Mouse (Mus musculus) gastrocnemius, adult 8-10 months (tissue): ENCODE data around the gene Fam117a. TPM values are rescaled to one million over a fixed set of nuclear protein-coding genes. Genes with fewer than 3 reads are reported as not detected.

Source experiments
- DNase-seq, 2 experiments: peaks; one replicate each; pipeline ENCODE4 v3.0.0; 2022; ENCODE audit warnings: low spot score in 2 of 2
- total RNA-seq, 4 experiments: library from RNA; stranded (reverse); gene quantifications; 2 replicates each; pipeline ENCODE4 v1.2.4; 2022

Gene Fam117a
- total RNA-seq, 4 experiments from 2014 or later: 1.4 to 2.6 (median 2.5) TPM

- no peak for DNase-seq
Observed at GRCm38 (mm10) chr11:95364388-95364787, 27.6 kb downstream of the Fam117a start.

GRCm38 (mm10) chr11:95365596-95365995 lies 28.8 kb downstream of the Fam117a start:
- DNase-seq: peak; percentile 87 to 94

DNA sequence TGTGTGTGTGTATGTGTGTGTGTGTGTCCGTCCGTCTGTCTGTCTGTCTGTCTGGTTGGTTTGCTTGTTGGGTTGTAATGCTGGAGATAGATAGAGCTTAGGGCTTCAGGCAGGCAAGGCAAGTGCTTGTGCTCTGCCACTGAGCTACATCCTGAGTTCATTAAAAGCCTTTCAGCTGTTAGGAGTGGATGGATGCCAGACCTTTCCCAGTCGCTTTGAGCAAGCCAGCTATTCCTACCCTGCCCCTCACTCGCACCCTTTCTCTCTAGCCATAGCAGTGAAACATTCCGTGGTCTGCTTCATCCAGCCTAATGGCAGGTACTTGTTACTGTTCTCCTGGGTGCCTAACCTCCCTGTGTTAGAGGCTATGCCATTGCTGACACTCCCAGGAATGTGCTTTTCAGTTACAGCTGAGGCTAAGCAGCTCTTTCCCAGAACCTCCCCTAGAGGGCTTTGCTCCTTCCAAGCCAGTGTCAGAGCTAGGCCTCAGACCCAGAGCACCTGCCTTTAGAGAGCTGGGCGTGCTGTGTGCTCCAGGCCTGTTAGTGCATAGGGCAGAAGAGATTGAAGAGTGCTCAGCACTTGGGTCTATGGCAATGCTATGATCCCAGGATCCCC lies 29.6 kb downstream of the Fam117a start:
- peak; percentile 21 to 37 for DNase-seq

- DNase-seq: no peak
Observed at GRCm38 (mm10) chr11:95367011-95367735, 30.4 kb downstream of the Fam117a start.

DNA sequence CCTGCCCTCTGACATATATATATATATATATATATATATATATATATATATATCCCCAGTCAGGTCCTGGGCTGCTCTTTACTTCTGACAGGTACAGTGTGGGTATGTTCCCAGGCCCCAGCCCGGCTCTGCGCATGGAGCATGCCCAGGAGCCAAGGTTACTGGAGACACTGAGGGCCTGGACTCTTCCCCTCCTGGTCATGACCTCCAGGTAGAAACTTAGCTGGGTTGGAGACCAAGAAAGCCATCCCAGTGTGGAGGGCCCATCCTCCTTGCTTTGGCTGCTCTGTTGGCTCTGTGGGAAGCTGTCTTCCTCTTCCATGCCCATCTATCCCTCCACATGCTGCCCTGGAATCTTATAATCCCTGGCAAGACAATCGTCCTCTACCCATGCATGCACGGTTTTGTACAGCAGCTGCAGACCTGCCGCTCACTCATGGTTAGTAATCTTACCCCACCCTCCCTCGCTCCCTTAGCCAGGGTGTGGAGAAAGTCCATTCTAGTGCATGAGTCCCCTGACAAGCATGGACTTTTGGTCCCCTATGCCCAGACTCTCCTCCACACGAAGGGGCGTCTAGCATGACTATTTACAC lies 31.5 kb downstream of the Fam117a start:
- DNase-seq: no peak

DNA sequence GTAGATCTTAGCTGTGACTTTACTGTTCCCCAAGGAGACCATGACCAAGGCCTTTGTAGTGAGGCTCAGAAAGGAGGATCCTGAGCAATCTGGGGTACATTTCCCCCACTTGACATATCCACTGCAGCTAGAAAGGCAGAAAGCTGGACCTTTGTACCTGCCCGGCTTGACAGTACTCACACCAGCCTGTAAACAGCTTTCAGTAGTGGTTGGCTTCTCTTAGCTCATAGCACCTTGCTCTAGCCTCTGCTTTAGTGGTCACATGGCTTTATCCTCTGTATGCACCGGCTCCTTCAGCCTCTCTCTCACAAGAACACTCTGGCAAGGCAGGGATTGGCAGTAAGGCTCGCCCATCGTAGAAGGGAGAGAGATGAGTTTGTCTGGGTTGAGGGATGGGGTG lies 32.1 kb downstream of the Fam117a start:
- no peak for DNase-seq

GRCm38 (mm10) chr11:95369964-95370890 lies 33.4 kb downstream of the Fam117a start:
- peak; percentile 66 to 77 for DNase-seq

- DNase-seq: no peak
Observed at GRCm38 (mm10) chr11:95371182-95371581, 34.4 kb downstream of the Fam117a start.

DNA sequence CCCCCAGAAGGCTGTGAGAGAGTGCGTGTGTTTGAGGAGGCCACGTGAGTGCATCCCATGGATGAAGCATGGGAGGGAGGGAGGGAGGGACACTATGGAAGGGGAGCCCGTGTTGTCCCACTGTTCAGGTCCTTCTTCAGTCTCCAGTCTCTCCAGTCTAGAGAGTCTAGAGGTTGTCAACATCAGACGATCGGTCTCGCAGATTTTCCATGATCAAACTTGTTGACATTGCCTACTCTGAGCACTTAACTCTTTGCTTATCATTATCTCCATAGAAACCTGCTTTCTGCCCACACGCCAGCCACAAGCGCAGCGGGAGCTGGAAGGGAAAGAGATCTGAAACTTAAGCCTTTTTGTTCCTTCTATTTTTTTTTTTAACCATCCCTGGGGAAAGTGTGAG lies 42.1 kb downstream of the Fam117a start:
- no peak for DNase-seq

- DNase-seq: no peak
Observed at GRCm38 (mm10) chr11:95379552-95379951, 42.7 kb downstream of the Fam117a start.

GRCm38 (mm10) chr11:95380711-95381110 lies 43.9 kb downstream of the Fam117a start:
- DNase-seq: no peak

DNA sequence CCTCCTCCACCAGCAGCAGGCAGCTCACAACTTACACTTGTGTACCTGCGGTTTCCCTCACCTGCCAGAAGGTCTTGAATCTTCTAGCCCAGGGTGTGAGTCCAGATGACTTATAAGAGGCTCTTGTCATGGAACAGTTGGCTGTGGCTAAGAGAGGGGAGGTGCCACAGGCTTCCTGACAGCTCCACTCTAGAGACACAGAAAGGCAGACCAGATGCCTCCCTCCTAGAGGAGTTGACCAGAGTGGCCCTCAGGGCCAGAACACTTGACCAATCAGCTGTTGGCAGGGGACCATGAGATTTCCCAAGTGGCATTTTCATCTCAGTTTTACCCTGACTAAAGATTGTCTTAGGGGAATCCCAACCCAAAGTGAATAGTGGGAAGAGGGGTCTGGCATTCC lies 44.3 kb downstream of the Fam117a start:
- DNase-seq: no peak

GRCm38 (mm10) chr11:95383331-95383986 lies 46.6 kb downstream of the Fam117a start:
- peak; percentile 54 to 62 for DNase-seq

GRCm38 (mm10) chr11:95384004-95384318 lies 47.1 kb downstream of the Fam117a start:
- DNase-seq: no peak

GRCm38 (mm10) chr11:95384319-95384972 lies 47.6 kb downstream of the Fam117a start, which contains the start of gene Slc35b1:
TSS of gene Slc35b1 (plus strand) at chr11:95384692.
- DNase-seq: peak; percentile 93 to 95

DNA sequence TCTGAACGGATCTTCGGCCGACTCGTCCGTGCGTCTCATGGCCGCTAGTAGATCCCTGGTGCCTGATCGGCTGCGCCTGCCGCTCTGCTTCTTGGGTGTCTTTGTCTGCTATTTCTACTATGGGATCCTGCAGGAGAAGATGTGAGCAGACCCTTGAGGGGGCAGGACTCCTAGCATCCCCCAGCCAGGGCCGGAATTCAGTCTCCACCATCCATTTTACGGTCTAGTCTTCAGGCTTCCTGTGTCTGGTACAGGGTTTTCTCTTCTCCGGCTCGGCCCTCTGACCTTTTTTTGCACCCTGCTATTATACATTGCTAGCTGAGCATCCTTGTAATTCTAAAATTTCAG lies 48.1 kb downstream of the Fam117a start:
- DNase-seq: no peak

- no peak for DNase-seq
Observed at GRCm38 (mm10) chr11:95387354-95387753, 50.5 kb downstream of the Fam117a start.

DNA sequence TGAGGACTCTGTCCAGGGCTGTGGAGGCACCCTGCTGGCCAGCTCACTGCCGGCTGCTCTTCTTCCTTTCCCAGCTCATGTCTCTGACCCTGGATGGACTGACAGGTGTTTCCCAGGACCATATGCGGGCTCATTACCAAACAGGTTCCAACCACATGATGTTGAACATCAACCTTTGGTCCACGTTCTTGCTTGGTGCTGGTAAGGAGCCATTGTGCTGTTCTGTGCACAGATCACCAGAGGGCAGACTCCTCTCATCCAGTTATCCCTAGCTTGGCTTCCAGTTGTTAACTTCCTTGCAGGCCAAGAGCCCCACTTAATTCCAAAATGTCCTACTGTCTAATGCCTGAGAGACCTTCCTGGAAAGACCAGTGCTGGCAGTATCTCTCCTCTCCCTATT lies 52.2 kb downstream of the Fam117a start:
- no peak for DNase-seq

GRCm38 (mm10) chr11:95390420-95390819 lies 53.6 kb downstream of the Fam117a start:
- no peak for DNase-seq

- DNase-seq: no peak
Observed at GRCm38 (mm10) chr11:95391201-95391600, 54.4 kb downstream of the Fam117a start.

DNA sequence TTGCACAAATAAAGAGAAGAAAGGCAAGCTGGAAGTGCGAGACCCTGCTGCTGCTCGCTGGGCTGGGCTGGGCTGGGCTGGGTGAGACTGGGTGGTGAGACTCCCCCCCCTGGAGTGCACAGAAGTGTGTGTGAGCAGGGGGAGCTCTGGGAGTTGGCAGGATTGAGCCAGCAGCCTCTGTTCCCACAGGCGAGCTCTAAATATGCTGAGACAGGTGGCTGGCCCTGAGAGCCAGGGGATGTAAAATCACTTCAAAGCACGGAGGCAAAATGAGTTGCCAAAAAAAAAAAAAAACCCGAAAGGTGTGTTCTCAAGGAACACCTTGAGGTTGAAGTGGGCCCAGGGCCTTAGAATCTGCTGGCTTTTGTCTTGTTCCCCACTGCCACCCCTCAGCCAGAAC lies 54.9 kb downstream of the Fam117a start:
- DNase-seq: peak; percentile 37 to 54
